Mouse (Mus musculus) large intestine, adult 2 months (tissue): ENCODE measurements around the gene Slc6a13. TPM values are rescaled to one million over a fixed set of nuclear protein-coding genes. Genes with fewer than 3 reads are reported as not detected.

Experiments used
- DNase-seq: peaks from one replicate; pipeline ENCODE4 v3.0.0-alpha.2; 2012; ENCODE audit warnings: low read depth, low spot score
- WGBS: fragments of 180-500 bp; shearing (Covaris S2); methylation state at CpG from one replicate; pipeline ENCODE4 v1.1.7; 2018; 5-methylcytosine and 5-hydroxymethylcytosine counted together
- polyA plus RNA-seq: library from polyadenylated mRNA; depleted of rRNA; stranded (reverse); fragments of >200 nt; gene quantifications from 2 replicates; pipeline ENCODE4 v1.2.3, GENCODE M21; 2012

Gene Slc6a13
- polyA plus RNA-seq, 1 experiment: 0.64 TPM

GRCm38 (mm10) chr6:121325298-121325697 lies 25.3 kb downstream of the Slc6a13 start:
- 88% methylated on average over 3 of the region's 3 CpGs for WGBS
- no peak for DNase-seq

- WGBS: 55% methylated on average over 9 of the region's 9 CpGs
Observed at GRCm38 (mm10) chr6:121325740-121326139, 25.7 kb downstream of the Slc6a13 start.

GRCm38 (mm10) chr6:121326486-121327069 lies 26.6 kb downstream of the Slc6a13 start:
- WGBS: 45% methylated on average over 10 of the region's 10 CpGs
- no peak for DNase-seq

More at GRCm38 (mm10) chr6:121325740-121326139, 25.7 kb downstream of the Slc6a13 start:
- no peak for DNase-seq

- no peak for DNase-seq
- WGBS: 75% methylated on average over 9 of the region's 9 CpGs
Observed at GRCm38 (mm10) chr6:121328417-121328884, 28.4 kb downstream of the Slc6a13 start.

GRCm38 (mm10) chr6:121329848-121330508 lies 30.0 kb downstream of the Slc6a13 start:
- WGBS: 37% methylated on average over 10 of the region's 10 CpGs
- no peak for DNase-seq

- WGBS: 53% methylated on average over 9 of the region's 9 CpGs
- no peak for DNase-seq
Observed at GRCm38 (mm10) chr6:121335841-121336240, 35.8 kb downstream of the Slc6a13 start.

- 36% methylated on average over 8 of the region's 8 CpGs for WGBS
- no peak for DNase-seq
Observed at GRCm38 (mm10) chr6:121336558-121336957, 36.5 kb downstream of the Slc6a13 start.

GRCm38 (mm10) chr6:121337229-121337628 lies 37.2 kb downstream of the Slc6a13 start:
- no peak for DNase-seq
- WGBS: 94% methylated on average over 9 of the region's 9 CpGs

- 34% methylated on average over 3 of the region's 3 CpGs for WGBS
Observed at GRCm38 (mm10) chr6:121337770-121338518, 37.9 kb downstream of the Slc6a13 start.

GRCm38 (mm10) chr6:121338519-121338896 lies 38.5 kb downstream of the Slc6a13 start:
- WGBS: 32% methylated on average over 4 of the region's 4 CpGs
- no peak for DNase-seq

More at GRCm38 (mm10) chr6:121337770-121338518, 37.9 kb downstream of the Slc6a13 start:
- peak; percentile 27 for DNase-seq

GRCm38 (mm10) chr6:121341650-121342049 lies 41.6 kb downstream of the Slc6a13 start:
- DNase-seq: no peak
- 76% methylated on average over 6 of the region's 6 CpGs for WGBS

GRCm38 (mm10) chr6:121343026-121343770 lies 43.2 kb downstream of the Slc6a13 start, which contains the start of gene Slc6a12:
Slc6a12 (plus strand) TSS chr6:121343076.
- WGBS: 74% methylated on average over 15 of the region's 15 CpGs
- no peak for DNase-seq

GRCm38 (mm10) chr6:121343771-121344123 lies 43.7 kb downstream of the Slc6a13 start:
- no peak for DNase-seq
- WGBS: 50% methylated on average over 6 of the region's 6 CpGs

GRCm38 (mm10) chr6:121344329-121344728 lies 44.3 kb downstream of the Slc6a13 start:
- WGBS: 30% methylated on average over 5 of the region's 5 CpGs
- no peak for DNase-seq

GRCm38 (mm10) chr6:121346428-121346827 lies 46.4 kb downstream of the Slc6a13 start:
- peak; percentile 13 for DNase-seq
- 25% methylated on average over 8 of the region's 8 CpGs for WGBS

GRCm38 (mm10) chr6:121352276-121352675 lies 52.2 kb downstream of the Slc6a13 start:
- WGBS: 47% methylated on average over 2 of the region's 2 CpGs

GRCm38 (mm10) chr6:121356041-121356440 lies 56.0 kb downstream of the Slc6a13 start:
- DNase-seq: no peak
- 71% methylated on average over 1 of the region's 1 CpGs for WGBS

More at GRCm38 (mm10) chr6:121352276-121352675, 52.2 kb downstream of the Slc6a13 start:
- no peak for DNase-seq

GRCm38 (mm10) chr6:121357232-121357631 lies 57.2 kb downstream of the Slc6a13 start:
- DNase-seq: no peak
- WGBS: 81% methylated on average over 6 of the region's 6 CpGs

- DNase-seq: no peak
- 88% methylated on average over 6 of the region's 6 CpGs for WGBS
Observed at GRCm38 (mm10) chr6:121363061-121363460, 63.0 kb downstream of the Slc6a13 start.

- WGBS: 63% methylated on average over 4 of the region's 4 CpGs
- DNase-seq: no peak
Observed at GRCm38 (mm10) chr6:121363956-121364355, 63.9 kb downstream of the Slc6a13 start.
